Mouse (Mus musculus): ENCODE data around the gene Spin2g.
"Not testable (repeated sequence)": the region's sequence is repeated elsewhere in the genome, so short reads cannot be mapped to it uniquely, and the experiment has no call there.

Spin2g gene

GRCm38 (mm10) chrX:34238633-34239032 lies at the start of gene Spin2g:
Gene Spin2g (minus strand): TSS chrX:34238733.
- DNase-seq (ENCODE audit: low spot score) = not testable (repeated sequence)

Data from urinary bladder, postnatal 10 days (tissue).